Mouse (Mus musculus): ENCODE measurements around the gene Sertad3.

Gene Sertad3

GRCm38 (mm10) chr7:27473156-27473834 is at the start of gene Sertad3:
Gene Sertad3 (plus strand): TSS chr7:27473768.
- in situ Hi-C loops (cut with MseI, MboI) = no loop called here

- in situ Hi-C loops (cut with MseI, MboI) = no loop called here
These were observed 46.2 kb upstream of the Sertad3 start for GRCm38 (mm10) chr7:27427387-27427786.

- in situ Hi-C loops (cut with MseI, MboI) = no loop called here
These were observed 45.6 kb upstream of the Sertad3 start for GRCm38 (mm10) chr7:27428002-27428401.

- in situ Hi-C loops (cut with MseI, MboI) = no loop called here
These were observed 44.4 kb upstream of the Sertad3 start for GRCm38 (mm10) chr7:27429135-27429534.

- in situ Hi-C loops (cut with MseI, MboI) = no loop called here
These were observed 40.2 kb upstream of the Sertad3 start for GRCm38 (mm10) chr7:27433349-27433748.

DNA sequence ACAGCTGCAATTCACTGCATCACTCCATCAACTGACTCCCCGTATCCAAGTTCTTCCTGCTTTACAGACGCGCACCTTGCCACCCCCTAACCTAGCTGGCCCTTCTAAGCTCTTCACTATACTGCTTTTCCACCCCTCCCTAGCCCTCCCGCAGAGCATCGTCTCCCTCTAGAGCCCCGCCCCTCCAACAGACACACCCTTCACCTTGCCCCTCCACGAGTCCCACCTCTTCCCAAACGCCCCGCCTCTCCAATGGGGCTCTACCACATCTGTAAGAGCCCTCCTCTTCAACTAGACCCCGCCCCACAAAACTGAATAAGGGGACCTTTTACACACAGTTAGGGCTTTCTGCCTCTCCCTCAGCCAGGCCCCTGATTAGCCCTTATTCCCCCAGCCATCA is 39.8 kb upstream of the Sertad3 start:
- in situ Hi-C loops (cut with MseI, MboI) = no loop called here

- in situ Hi-C loops (cut with MseI, MboI) = no loop called here
These were observed 36.0 kb upstream of the Sertad3 start for GRCm38 (mm10) chr7:27437544-27437943.

DNA sequence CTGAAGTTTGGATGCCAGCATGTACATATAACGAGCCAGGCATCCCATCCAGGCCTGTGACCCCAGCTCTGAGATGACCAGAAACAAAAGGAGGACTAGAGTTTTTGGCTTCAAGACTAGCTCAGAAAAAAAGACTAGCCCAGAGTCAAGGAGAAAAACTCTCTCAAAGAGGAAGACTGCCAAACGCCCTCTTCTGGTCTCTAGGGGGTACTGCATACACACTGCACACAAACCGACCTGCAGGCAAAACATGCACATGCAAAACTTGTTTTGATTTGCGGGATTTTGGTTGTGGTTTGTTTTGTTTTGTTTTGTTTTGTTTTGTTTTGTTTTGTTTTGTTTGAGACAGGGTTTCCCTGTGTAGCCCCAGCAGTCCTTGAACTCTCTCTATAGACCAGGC is 33.6 kb upstream of the Sertad3 start:
- in situ Hi-C loops (cut with MseI, MboI) = no loop called here

DNA sequence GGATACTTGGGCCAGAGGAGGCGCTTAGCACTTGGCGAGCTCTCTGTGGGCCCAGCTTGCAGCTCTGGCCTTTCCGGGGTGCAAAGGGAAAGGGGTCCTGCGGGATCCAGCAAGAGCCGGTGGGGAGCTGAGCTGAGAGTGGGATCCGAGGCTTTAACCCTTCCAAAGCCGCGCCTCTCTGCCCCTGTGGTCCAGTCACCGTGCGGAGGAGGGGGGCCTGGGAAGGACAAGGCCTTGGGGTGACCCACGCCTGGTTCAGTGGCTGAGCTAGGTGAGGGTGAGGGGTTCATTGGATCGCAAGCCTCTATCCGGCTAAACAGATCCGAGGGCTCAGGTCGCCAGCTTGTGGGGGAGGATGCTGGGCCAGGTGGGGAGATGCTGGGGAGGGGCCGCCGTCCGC is 27.5 kb upstream of the Sertad3 start:
- in situ Hi-C loops (cut with MseI, MboI) = no loop called here

DNA sequence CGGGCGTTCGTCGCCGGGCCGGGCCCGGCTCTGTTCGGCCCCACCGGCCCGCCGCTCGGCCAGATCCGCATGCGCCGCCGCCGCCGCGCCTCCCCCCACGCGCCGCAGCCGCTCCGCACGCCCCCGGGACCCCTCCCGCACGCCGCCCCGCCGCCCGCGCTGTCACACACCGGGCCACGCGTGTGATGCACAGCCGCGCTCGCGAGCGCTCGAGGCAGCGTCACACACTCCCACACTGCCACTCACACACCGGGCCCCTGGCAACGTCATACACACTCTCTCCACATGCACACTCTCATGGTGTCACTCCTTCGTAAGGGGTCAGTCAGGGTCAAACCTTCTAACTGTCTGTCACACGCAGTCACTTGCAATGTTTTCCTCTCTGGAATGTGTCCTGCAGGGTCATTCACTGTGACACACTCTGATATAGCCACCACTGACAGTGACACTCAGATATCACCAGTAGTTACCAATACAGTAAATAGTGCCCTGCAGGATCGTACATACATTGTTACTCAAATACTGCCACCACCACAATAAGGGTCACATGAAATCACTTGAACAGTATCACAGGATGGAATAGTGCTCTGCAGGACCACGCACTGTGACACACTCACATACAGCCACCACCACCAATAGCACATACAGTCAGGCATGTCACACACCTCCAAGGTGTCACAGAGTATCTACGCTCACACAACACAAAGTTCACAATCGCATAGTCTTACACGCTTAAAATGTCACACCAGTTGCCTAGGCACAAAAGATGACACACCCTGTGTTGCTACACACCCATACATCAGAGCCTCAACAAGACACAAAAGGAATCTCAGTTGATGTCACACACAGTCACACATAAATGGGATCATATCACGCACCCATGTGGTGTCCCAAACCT is 26.8 kb upstream of the Sertad3 start:
- in situ Hi-C loops (cut with MseI, MboI) = no loop called here

GRCm38 (mm10) chr7:27447419-27448286 is 25.9 kb upstream of the Sertad3 start, which contains the start of the genes Sptbn4 and Blvrb:
Gene Sptbn4 (minus strand): TSS chr7:27447686.
Gene Blvrb (plus strand): TSS chr7:27447978.
- in situ Hi-C loops (cut with MseI, MboI) = no loop called here

DNA sequence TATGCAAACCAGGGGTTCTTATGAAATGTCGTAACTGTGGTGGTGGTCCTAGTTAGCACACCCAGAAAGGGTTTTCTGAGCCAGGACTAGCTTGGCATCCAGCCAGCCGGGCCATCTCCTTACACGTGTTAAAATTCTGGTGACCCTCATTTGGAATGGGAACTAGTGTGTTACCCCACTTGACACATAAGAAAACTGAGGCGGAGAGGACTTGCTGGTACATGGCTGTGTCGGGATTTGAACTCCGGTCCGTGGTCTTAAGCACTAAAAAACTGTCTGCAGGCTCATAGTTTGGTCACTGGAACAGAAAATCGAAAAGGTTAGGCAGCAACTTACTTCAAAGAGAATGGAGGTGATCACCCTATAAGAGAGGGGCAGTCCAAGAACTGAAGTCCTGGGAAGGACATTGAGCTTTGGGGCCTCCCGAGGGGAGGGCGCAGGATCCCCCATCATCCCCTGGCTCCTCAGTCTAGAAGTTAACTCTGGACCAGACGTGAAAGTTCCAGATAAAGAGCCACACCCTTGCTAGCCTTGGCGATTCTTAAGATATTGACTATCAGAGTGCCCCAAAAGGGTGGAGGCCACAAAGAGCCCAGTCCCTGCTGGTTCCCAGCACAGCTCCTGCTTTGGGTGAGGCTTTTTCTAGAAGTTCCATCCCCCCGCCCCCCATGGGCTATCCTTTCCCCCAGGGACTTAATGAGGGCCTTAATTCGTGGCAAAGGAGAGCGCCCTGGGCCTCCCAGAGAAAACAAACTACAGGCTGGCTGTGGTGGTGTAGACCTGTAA is 25.0 kb upstream of the Sertad3 start:
- in situ Hi-C loops (cut with MseI, MboI) = no loop called here

DNA sequence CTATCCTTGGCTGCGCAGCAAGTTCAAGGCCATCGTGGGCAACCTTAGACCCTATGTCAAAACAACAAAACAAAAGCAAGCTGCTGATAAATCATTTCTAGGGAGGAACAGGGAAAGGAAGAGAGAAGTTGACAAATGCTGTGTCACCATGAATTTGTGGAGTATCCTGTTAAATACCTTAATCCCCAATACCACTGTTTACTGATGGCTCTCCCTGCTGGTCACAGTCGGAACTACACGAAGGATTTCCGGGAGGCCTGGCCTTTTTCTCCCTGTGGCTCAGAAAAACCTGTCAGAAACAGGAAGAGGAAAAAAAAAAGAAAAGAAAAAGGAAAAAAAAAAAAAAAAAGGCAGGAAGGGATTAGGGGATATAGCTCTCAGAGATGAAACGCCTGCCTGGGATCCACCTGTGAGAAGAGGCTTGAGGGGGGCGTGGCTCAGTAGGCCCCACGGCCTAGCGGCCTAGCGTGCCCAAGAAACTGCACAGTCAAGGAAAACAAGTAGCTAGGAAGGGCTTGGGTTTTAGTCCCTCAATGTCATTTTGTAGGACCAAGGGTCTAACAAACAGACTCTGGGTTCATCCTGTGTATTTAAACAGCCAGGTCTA is 24.2 kb upstream of the Sertad3 start:
- in situ Hi-C loops (cut with MseI, MboI) = no loop called here

DNA sequence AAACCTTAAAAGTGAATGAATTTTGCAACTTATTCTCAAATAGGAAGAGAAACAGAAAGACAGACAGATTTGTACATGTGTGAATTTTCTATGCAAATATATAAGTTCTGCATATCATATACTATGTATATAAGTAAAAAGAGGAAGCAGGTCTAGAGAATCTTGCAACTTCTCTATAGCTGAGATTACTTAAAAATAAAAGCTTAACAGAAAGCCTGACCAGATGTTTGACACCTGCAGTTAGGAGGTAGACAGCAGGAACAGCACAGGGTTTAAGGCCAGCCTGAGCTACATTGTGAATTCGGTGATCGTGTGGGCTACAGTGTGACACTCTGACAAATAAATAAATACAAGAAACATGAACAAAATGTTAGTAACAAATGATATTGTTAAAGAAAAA is 22.2 kb upstream of the Sertad3 start:
- in situ Hi-C loops (cut with MseI, MboI) = no loop called here

DNA sequence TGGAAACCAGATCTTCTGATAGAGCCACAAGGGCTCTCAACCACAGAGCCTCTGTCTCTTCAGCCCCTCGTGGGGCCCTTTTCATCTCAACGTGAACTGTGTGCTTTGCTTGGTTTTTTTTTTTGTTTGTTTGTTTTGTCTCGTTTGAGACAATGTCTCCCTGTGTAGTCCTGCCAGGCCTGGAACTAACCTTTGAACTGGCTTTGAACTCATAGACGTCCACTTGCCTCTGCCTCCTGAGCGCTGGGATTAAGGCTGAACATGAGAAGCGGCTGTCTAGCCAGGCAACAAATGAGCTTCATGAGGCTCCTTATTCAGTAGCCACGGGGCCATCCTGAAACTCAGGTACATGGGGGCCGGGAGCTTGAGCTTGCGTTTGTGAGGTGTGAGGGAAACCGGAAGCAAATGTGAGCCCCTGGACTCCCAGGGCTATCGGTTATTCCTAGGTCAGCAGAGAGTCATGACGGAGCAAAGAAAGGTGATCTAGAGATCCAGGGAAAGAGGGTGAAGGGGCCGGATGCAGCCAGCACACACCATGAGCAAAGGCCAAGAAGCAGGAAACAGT is 21.3 kb upstream of the Sertad3 start:
- in situ Hi-C loops (cut with MseI, MboI) = no loop called here

- in situ Hi-C loops (cut with MseI, MboI) = no loop called here
These were observed 19.0 kb upstream of the Sertad3 start for GRCm38 (mm10) chr7:27454461-27455121.

DNA sequence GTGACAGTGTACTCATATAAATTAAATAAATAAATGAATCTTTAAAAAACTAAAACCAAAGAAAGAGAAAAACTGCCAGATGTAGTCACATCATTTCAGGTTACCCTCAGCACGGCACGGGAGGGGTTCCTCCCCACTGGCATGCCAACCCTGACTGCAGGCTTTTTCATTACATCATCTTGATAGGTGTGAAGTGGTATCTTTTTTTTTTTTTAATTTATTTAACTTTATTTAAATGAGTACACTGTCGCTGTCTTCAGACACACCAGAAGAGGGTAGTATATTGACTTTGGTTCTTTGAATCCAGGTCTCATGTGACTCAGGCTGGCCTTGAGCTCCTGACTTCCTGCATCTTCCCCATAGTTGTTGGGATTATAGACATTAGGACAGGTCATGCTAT is 18.3 kb upstream of the Sertad3 start:
- in situ Hi-C loops (cut with MseI, MboI) = no loop called here

DNA sequence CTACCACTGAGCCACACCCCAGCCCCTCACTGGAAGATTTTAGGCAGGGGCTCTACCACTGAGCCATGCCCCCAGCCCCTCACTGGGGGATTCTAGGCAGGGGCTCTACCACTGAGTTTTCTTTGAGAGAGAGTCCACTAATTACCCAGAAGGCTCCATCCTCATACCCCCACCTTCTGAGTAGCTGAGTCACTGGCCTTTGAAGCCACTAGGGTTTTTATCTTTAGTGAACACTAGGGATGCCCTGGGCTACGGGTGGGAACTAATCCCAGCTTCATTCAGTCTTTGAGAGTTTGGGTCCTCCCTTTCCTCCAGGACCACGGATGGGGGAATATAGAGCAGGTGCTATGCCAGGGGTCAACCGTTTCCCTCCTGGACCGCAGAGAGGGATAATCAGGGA is 15.0 kb upstream of the Sertad3 start:
- in situ Hi-C loops (cut with MseI, MboI) = no loop called here

DNA sequence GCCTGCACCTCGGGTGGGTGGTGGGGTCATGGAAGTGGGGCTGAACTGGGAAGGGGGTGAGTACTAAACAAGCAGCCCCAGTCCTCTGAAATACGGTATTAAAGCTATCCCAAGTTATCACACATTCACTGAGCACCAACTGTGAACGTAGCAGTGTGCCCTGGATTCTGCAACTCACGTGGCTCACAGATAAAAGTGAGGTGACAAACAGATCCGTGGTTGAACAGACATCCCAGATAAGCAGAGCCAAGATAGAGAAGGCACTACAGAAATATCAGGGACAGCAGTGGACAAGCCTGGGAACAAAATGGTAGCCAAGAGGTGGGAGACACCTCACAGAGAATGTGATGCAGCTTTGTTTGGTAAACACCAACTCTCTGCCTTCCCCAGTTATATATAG is 13.9 kb upstream of the Sertad3 start:
- in situ Hi-C loops (cut with MseI, MboI) = no loop called here

DNA sequence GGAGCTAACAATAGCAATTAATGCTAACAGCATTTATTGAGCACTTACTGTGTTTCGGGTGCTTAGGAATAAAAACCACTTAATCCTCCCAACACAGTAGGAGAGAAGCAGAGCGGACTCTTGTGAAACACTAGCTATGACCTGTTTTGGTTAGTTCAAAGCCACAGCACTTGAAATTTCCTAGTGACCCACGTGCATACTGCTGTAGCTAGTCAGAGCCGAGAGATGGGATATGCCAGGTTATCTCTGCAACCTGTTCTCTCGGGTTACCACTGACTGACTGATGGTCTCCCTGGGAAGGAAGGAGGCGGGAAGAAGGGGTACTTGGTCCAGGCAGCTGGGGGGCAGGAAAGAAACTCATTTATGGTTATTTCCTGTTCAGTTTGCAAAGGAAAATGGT is 13.1 kb upstream of the Sertad3 start:
- in situ Hi-C loops (cut with MseI, MboI) = no loop called here

Measured in mouse trophoblast stem cell (cell line).